In the genomic region with DNA sequence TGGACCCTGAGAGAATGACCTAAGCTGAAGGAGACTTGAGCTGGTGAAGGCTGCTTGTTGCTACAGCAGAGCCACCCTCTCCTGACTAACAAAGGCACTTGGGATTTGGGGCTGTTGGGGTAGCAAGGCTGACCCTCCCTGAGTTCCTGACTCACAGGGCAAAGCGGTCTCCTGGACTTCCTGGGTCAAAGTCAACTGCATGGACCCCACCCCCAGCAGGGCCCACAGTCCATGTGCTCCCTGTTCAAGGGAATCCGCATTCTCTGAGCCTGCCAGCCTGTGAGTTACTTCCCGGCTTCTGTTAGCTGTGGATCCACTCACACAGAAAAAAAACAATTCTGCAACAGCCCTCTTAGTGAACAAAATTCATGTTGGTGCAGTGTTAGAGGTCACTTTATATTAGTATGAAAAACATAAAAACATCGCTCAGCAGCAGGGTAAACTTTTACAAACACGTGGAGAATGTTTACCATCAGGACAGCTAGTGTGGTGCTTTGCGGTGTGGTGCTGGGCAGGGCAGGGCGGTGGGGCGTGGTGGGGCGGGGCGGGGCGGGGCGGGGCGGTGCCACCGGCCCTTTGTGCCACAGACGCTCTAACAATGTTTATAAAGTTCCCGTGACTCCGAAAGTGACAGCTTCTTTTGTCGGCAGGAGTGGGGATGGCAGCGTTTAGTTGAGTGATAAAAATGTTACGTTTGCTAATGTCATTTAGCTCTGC, we compare ENCODE assay signal across 9 mouse cellular contexts.
A peak's percentile ranks its signal among the peaks of the same experiment; 100 is the strongest.
DNase-seq lines count a peak whose midpoint lies in the region; ATAC-seq and TF ChIP-seq lines count a peak whose summit lies in the region.
"Had no signal": no experiment of that assay in that cellular context is flagged by ENCODE, and none has a peak within 500 bp of the region (broad histone marks: within the 10 kb centered on the region; RNA-seq: fewer than 3 reads in every experiment).

No protein-coding gene starts in this region.

- no peak for ATAC-seq in embryonic facial prominence, embryonic 13.5 days (ENCODE audit: insufficient number of reproducible peaks, insufficient read depth, low FRiP score, low TSS enrichment, low read depth)
- ATAC-seq in intestine, postnatal 0 days, result peak; percentile 76
- ATAC-seq in megakaryocyte, adult 5-6 weeks (ENCODE audit: poor library complexity, severe bottlenecking), result peak; percentile 55
- ATAC-seq in cerebellum, adult (ENCODE audit: insufficient number of reproducible peaks, low FRiP score, low TSS enrichment), result no peak

- WGBS in embryonic facial prominence, embryonic 13.5 days, result 4% methylated on average over 20 of the region's 20 CpGs
- 2% methylated on average over 20 of the region's 20 CpGs for WGBS in intestine, postnatal 0 days

- H3K4me1 ChIP-seq in embryonic facial prominence, embryonic 13.5 days, result peaks cover 12% of the 10 kb centered on the region; the same call in 1 of the 2 replicates
- H3K4me1 ChIP-seq in intestine, postnatal 0 days (replicated peaks; ENCODE audit: control insufficient read depth, insufficient read depth, low read length), result no peaks in the 10 kb centered on the region

- H3K9me3 ChIP-seq in embryonic facial prominence, embryonic 13.5 days, result no peaks in the 10 kb centered on the region
- no peaks in the 10 kb centered on the region for H3K9me3 ChIP-seq in intestine, postnatal 0 days (ENCODE audit: control insufficient read depth)

- H3K27ac ChIP-seq in embryonic facial prominence, embryonic 13.5 days, result no peak overlapping the region
- H3K27ac ChIP-seq in intestine, postnatal 0 days (ENCODE audit: low read depth, low read length), result no peak overlapping the region

- H3K27me3 ChIP-seq in embryonic facial prominence, embryonic 13.5 days, result peaks cover 66% of the 10 kb centered on the region
- 0 out of 2 replicates have a peak, but pooled peaks cover 3% of the 10 kb centered on the region for H3K27me3 ChIP-seq in intestine, postnatal 0 days (replicated peaks; ENCODE audit: control insufficient read depth, insufficient read depth, low read length)

- DNase-seq in adrenal gland, postnatal 10 days, result peak; percentile 7
- DNase-seq in adrenal gland, postnatal 25 days, result no peak
- no peak for DNase-seq in natural killer cell, adult 2 months (ENCODE audit: low spot score in 2 of 2)
- no peak for DNase-seq in gastrocnemius, postnatal 36 days
- DNase-seq: right cerebral cortex, postnatal 25 days had no signal

- no peaks in the 10 kb centered on the region for H3K36me3 ChIP-seq in embryonic facial prominence, embryonic 13.5 days
- no peaks in the 10 kb centered on the region for H3K36me3 ChIP-seq in intestine, postnatal 0 days (ENCODE audit: control insufficient read depth, insufficient read depth)

- H3K4me2 ChIP-seq in embryonic facial prominence, embryonic 13.5 days, result peak overlapping the region; percentile 50
- peak overlapping the region; percentile 49 for H3K4me2 ChIP-seq in intestine, postnatal 0 days (replicated peaks; ENCODE audit: low read depth)

- no peak overlapping the region for H3K9ac ChIP-seq in embryonic facial prominence, embryonic 13.5 days
- H3K9ac ChIP-seq in intestine, postnatal 0 days (ENCODE audit: low read depth, low read length), result no peak overlapping the region

- intact Hi-C loops in gastrocnemius, postnatal 36 days (cut with DNase I), result loop anchor here (5.0 kb wide), 1 partner anchor 85 kb away; no protein-coding TSS in a partner anchor

- no peak for TF ChIP-seq CTCF in intestine, postnatal 0 days (IDR thresholded peaks at IDR 0.05; ENCODE audit: low read depth)

- no peak overlapping the region for H3K4me3 ChIP-seq in embryonic facial prominence, embryonic 13.5 days
- H3K4me3 ChIP-seq in intestine, postnatal 0 days (ENCODE audit: low read depth, low read length), result 0 out of 2 replicates have a peak overlapping the region, but pooled peaks have one; percentile 11

Comparison
In these comparisons a context has a peak if more than half of its experiments do, and no peak if none do; other contexts are left out.
1. ATAC-seq: peak in intestine, postnatal 0 days (single experiment) and megakaryocyte, adult 5-6 weeks (single experiment); none in embryonic facial prominence, embryonic 13.5 days (single experiment) and cerebellum, adult (single experiment).